Mouse (Mus musculus) right cerebral cortex, postnatal 25 days (tissue): ENCODE measurements around the gene Mei1.
A peak's percentile ranks its signal among the peaks of the same experiment; 100 is the strongest.

Source experiments
- DNase-seq: peaks from one replicate; pipeline ENCODE4 v3.0.0; 2022

Mei1 gene

DNA sequence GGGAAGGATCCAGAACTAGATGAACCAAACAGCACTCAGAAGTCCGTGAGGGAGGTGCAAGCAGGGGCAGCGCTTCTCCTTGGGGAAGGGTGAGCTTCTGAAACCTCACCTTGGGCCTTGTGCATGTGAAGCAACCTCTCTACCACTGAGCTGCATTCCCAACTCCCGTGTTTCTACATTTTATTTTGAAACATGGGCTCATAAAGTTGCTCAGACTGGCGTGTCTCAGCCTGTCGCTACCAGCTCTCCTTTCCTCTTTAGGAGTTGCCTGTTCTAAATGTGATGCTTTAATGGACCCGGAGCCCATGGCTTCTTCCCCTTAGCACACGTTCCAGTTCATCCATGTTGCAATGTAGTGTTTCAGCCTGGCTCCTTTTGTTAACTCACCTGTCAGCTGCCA lies 82.6 kb downstream of the Mei1 start:
- no peak for DNase-seq

DNA sequence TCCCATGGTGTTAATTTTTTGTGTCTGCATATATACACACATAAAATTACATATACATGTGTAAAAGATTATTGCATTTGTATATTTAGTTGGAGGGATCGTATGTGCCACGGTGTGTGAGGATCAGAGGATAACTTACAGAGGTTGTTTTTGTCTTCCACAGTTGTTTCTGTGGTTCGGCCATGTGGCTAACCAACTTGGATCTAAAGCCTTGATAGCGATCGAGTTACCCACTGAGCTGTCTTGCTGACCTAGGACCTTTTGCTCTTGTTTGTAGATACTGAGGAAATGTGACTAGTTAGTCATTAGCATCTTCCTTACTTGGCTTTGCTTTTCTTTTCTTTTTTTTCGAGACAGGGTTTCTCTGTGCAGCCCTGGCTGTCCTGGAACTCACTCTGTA lies 86.5 kb downstream of the Mei1 start:
- no peak for DNase-seq

DNA sequence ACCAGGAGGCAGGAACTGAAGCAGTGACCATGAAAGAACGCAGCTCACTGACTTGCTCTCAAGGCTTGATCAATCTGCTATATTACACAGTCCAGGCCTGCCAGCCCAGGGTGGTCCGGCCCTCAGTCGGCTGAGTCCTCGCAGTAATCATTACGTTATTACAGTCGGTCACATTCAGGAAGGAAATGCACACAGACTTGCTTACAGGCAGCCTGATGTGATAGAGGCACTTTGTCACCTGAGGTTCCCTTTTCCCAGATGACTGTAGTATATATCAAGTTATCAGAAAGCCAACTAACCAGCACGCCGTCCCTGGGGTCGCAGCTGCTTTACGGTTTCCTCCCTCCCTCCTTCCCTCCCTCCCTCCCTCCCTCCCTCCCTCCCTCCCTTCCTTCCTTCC lies 87.1 kb downstream of the Mei1 start:
- DNase-seq = no peak

- DNase-seq = no peak
Observed at GRCm38 (mm10) chr15:82158243-82159035, 88.6 kb downstream of the Mei1 start.

- no peak for DNase-seq
Observed at GRCm38 (mm10) chr15:82159471-82159870, 89.7 kb downstream of the Mei1 start.

GRCm38 (mm10) chr15:82160731-82161640 lies 91.2 kb downstream of the Mei1 start:
- no peak for DNase-seq

DNA sequence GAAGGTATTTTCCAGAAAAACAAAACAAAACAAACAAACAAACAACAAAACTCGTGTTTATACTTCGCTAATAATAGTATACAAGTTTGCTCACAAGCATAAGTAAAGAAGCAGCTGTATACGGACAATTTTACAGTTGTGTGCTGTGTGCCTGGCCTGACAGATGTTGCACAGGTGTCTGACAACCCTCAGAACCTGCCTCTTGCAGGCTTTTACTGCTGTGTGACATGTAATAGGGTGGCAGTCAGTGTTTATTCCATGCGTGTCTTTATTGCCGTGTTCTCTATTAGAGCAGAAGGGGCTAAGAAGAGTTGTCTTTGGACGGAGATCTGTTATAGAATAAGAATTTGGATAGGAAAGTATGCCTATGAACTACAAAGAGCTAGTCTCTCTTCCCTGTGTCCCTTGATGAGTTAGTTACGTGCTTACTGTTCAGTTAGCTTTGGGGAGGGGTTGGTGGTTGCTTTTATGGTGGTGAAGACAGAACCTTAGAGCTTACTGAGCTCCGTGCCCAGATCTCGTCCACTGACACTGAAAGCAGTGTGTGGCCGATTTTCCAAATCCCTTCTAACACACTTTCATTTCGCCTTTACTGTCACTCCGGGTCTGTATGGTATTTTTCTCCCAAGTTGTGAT lies 92.3 kb downstream of the Mei1 start:
- no peak for DNase-seq

GRCm38 (mm10) chr15:82163356-82164060 lies 93.7 kb downstream of the Mei1 start:
- no peak for DNase-seq

DNA sequence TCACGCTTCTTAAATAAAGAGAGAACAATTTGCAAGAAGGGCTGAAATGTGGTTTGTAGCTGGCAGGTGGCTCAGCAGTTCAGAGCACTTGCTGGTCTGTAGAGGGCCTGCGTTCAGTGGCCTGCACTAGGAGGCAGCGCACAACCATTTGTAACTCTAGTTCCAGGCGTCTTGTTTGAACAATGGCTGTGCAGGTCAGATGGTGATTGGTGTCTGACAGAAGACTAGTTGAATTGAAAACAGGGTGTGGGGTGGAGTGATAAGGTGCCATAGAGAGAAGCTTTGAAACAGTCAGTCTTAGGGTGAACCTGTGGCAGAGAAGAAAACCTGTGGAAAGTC lies 94.2 kb downstream of the Mei1 start:
- no peak for DNase-seq

DNA sequence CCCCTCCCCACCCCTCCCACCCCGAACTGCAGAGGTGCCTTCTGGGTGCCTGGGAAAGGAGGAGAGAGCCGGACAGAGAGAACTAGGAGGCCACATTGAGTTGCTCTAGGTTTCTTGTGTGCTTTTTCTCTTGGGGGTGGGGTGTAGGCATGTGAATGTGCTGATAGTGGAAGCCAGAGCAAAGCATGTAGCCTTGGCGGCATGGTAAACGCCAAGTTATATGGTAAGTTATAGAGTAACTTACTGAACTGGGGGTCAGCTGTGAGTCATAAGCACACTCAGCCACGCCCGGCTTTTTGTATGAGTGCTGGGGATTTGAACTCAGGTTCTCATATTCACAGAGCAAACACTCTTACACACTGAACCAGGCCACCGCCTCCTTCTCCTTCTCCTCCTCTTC lies 94.7 kb downstream of the Mei1 start:
- no peak for DNase-seq

- peak; percentile 52 for DNase-seq
Observed at GRCm38 (mm10) chr15:82165332-82166239, 95.8 kb downstream of the Mei1 start.

DNA sequence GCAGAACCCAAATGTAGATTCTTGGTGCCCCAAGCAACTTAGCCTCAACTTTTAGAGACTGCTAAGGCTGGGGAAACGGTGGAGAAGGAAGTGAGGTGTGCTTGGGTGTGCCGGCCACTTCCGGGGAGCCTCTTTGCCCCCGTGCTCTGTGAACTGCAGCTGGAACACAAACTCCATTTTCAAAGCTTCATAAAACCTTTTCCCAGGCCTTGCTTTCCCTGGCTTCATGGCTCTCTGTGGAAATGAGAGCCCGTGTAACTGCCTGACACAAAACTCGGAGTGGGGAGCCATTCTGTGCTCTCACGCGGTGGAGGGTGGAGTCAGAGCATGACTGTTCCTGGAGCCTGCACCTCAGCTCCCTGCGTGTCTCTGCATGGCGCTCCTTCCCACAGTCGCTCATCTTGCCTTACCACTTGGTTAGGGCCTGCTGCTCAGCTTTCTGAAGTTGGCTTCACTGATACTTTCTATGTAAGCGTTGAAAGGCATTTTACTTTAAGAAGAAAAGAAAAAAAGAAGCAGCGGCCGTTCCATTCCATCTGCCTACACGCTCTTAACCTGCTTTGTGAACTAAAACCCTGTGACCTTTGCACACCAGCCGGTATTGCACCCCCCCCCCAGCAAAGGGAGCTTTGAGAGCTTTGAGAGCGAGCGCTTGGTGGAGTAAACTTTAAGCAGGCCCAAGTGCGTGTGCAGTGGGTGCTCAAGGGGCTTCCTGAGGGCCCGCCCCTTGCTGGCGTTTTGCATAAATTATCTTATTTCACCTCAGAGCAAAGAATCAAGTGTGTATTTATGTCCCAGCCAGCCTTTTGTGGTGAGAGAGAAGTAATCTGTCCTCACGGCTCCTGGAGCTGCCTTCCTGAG lies 96.7 kb downstream of the Mei1 start:
- DNase-seq = no peak

DNA sequence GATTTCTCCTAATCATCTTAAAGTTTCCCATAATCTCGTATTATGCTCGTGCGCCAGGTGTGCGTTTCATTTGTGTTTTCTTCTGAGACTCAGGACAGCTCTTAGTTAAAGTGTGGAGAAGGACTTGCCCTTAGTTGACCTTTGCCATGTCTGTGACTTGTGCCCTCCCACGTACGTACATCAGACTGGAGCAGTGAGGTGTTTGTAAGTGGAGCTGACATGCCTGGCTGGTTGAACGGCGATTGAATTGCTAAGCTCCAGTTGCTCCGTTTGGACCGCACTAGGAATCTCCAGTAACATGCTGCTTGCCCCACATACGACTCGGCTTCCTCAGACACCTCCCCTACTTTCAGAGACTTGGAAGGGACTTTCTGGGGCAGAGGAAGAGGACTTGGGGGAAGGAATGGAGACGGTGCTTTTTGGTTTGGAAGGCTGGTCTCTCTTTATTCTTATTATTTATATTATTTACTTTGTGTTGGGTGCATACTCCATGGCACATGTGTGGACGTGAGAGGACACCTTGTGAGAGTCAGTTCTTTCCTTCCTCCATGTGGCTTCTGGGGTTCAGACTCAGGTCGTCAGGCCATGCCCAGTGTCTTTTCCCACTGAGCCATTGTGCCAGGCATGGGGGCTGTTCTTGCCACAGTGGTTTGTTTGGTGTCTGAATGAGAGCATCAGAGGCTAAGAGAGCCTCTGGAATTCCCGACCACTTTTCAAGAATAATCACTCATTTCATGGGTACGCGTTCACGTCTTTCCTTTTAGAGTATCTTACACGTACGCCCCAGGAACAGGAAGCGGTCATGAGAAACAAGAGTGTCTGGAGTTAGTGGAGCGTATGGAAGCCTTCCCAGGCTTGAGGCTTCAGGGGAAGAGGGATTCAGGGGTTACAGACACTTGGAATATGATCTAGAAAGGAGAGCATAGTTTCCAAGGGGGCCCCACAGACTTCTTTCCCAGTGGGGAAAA lies 97.7 kb downstream of the Mei1 start:
- no peak for DNase-seq

- no peak for DNase-seq
Observed at GRCm38 (mm10) chr15:82169671-82170070, 99.9 kb downstream of the Mei1 start.

DNA sequence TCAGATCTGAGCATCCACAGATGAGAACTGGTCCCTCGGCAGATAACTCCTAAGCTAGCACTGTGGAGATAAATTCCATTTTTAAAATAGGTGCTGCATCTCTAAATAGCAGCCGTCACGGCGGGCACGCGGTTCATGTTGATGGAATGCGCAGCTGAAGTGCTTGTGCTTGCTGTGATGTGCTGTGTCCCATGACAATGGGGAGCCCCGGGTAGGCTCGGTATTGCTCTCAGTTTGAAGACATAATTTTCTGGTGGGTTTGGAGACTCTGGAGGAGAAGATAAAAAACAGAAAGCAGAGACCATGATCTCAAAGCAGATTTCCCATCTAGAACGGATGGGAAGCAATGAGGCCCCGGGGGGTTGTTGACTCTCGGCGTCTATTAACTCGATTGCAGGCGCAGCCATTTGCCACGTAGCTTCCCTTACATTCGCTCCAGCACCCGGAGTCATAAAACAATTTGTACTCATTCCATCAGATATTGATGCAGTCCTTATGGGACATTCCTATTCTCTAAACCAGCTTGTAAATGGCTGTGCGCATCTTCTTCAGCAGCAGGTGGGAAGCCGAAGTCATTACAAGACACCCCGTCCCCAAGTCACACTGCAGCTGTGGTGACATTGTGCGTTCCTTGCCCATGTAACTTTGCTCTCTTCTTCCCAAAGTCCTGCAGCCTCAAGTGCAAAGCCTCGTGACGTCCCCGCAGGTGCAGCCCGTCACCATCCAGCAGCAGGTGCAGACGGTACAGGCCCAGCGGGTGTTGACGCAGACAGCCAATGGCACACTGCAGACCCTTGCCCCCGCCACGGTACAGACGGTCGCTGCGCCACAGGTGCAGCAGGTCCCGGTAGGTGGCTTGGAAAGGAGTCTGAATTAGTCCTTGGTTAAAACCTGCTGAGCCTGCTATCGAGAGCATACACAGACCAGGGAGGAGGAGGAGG lies 100.9 kb downstream of the Mei1 start:
- DNase-seq = no peak

DNA sequence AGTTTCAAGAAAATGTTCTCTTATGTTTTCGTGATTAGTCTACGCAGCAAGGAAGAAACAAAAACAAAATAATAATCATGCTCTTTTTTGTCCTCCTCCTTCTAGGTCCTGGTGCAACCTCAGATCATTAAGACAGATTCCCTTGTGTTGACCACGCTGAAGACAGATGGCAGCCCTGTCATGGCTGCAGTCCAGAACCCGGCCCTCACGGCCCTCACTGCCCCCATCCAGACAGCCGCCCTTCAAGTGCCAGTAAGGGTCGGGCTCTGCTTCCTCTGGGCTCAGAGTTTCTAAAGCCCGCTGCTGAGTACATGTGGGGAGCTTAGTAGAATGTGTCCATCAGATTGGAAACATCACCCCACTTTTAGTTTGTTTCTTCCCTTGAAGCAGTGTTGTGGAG lies 102.9 kb downstream of the Mei1 start:
- no peak for DNase-seq

GRCm38 (mm10) chr15:82175091-82175490 lies 105.3 kb downstream of the Mei1 start:
- DNase-seq = no peak
